Mouse (Mus musculus): ENCODE results near the gene Tmem80. TPM values are rescaled to one million over a fixed set of nuclear protein-coding genes. Genes with fewer than 3 reads are reported as not detected.

The Tmem80 gene
- total RNA-seq (2014; rRNA removed) (25.2 and 33.2 TPM in 2 replicates), polyA plus RNA-seq (2015; fragmentation: Nextera tagmentation; extraction: Ambion mirVana) (32.9 and 34.7 TPM in 2 replicates)

- WGBS: under 1% methylated on average over 98 of the region's 105 CpGs
- DNase-seq: peak; percentile 100
- peak within 1 kb of the TSS; percentile 70 for H3K4me3 ChIP-seq (ENCODE audit: low read depth, low read length)
- no peak for TF ChIP-seq CTCF (IDR thresholded peaks at IDR 0.05; ENCODE audit: low read depth)
- peak within 1 kb of the TSS; percentile 100 for H3K27ac ChIP-seq (ENCODE audit: low read depth, low read length)
- peak; percentile 96 for ATAC-seq
- peaks cover 14% of the 10 kb centered on the region for H3K36me3 ChIP-seq (ENCODE audit: insufficient read depth)
- H3K9ac ChIP-seq: peak within 1 kb of the TSS; percentile 98
- H3K9me3 ChIP-seq (ENCODE audit: low read length): no peaks in the 10 kb centered on the region
- peaks cover 22% of the 10 kb centered on the region for H3K4me1 ChIP-seq (ENCODE audit: insufficient read depth)
- no peaks in the 10 kb centered on the region for H3K27me3 ChIP-seq (ENCODE audit: insufficient read depth, low read length)
- H3K4me2 ChIP-seq (ENCODE audit: low read depth): peak within 1 kb of the TSS; percentile 100
Observed at GRCm38 (mm10) chr7:141327469-141328372, at the start of gene Tmem80, which contains the start of gene Deaf1. Tmem80 (plus strand) TSS chr7:141327739. Deaf1 (minus strand) TSS chr7:141327690.

- no peak within 1 kb of the TSS for H3K27ac ChIP-seq (ENCODE audit: low read depth, low read length)
- H3K9me3 ChIP-seq (ENCODE audit: low read length): no peaks in the 10 kb centered on the region
- H3K9ac ChIP-seq: peak within 1 kb of the TSS; percentile 59
- peak within 1 kb of the TSS; percentile 99 for H3K4me2 ChIP-seq (ENCODE audit: low read depth)
- H3K36me3 ChIP-seq (ENCODE audit: insufficient read depth): no peaks in the 10 kb centered on the region
- no peaks in the 10 kb centered on the region; the same call in 1 of the 2 replicates for H3K4me1 ChIP-seq (ENCODE audit: insufficient read depth)
- 3% methylated on average over 46 of the region's 46 CpGs for WGBS
- H3K4me3 ChIP-seq (ENCODE audit: low read depth, low read length): peak within 1 kb of the TSS; percentile 45
- no peaks in the 10 kb centered on the region for H3K27me3 ChIP-seq (ENCODE audit: insufficient read depth, low read length)
- peak; percentile 62 for DNase-seq
- ATAC-seq: peak; percentile 84
- TF ChIP-seq CTCF (IDR thresholded peaks at IDR 0.05; ENCODE audit: low read depth): peak; percentile 69
Observed at GRCm38 (mm10) chr7:141278766-141279590, 48.6 kb upstream of the Tmem80 start, which contains the start of gene Sct. Sct (minus strand) TSS chr7:141279133.

- no peak for TF ChIP-seq CTCF (IDR thresholded peaks at IDR 0.05; ENCODE audit: low read depth)
- H3K9ac ChIP-seq: no peak overlapping the region
- H3K4me3 ChIP-seq (ENCODE audit: low read depth, low read length): no peak overlapping the region
- no peaks in the 10 kb centered on the region; the same call in 1 of the 2 replicates for H3K4me1 ChIP-seq (ENCODE audit: insufficient read depth)
- H3K27ac ChIP-seq (ENCODE audit: low read depth, low read length): no peak overlapping the region
- no peaks in the 10 kb centered on the region for H3K27me3 ChIP-seq (ENCODE audit: insufficient read depth, low read length)
- ATAC-seq (peak; percentile 44; the same call in 1 of the 2 replicates), DNase-seq (no peak)
- no peaks in the 10 kb centered on the region for H3K9me3 ChIP-seq (ENCODE audit: low read length)
- H3K36me3 ChIP-seq (ENCODE audit: insufficient read depth): no peaks in the 10 kb centered on the region
- WGBS: 18% methylated on average over 6 of the region's 6 CpGs
- H3K4me2 ChIP-seq (ENCODE audit: low read depth): no peak overlapping the region
Observed at GRCm38 (mm10) chr7:141281442-141281841, 46.1 kb upstream of the Tmem80 start.

GRCm38 (mm10) chr7:141282756-141283155 lies 44.8 kb upstream of the Tmem80 start:
- H3K4me1 ChIP-seq (ENCODE audit: insufficient read depth): no peaks in the 10 kb centered on the region; the same call in 1 of the 2 replicates
- H3K9me3 ChIP-seq (ENCODE audit: low read length): no peaks in the 10 kb centered on the region
- H3K4me3 ChIP-seq (ENCODE audit: low read depth, low read length): no peak overlapping the region
- H3K4me2 ChIP-seq (ENCODE audit: low read depth): no peak overlapping the region
- H3K36me3 ChIP-seq (ENCODE audit: insufficient read depth): no peaks in the 10 kb centered on the region
- H3K27ac ChIP-seq (ENCODE audit: low read depth, low read length): no peak overlapping the region
- no peak for TF ChIP-seq CTCF (IDR thresholded peaks at IDR 0.05; ENCODE audit: low read depth)
- 84% methylated on average over 4 of the region's 4 CpGs for WGBS
- H3K9ac ChIP-seq: no peak overlapping the region
- DNase-seq (no peak), ATAC-seq (no peak)
- H3K27me3 ChIP-seq (ENCODE audit: insufficient read depth, low read length): no peaks in the 10 kb centered on the region

GRCm38 (mm10) chr7:141288042-141288441 lies 39.5 kb upstream of the Tmem80 start:
- 86% methylated on average over 3 of the region's 3 CpGs for WGBS
- TF ChIP-seq CTCF (IDR thresholded peaks at IDR 0.05; ENCODE audit: low read depth): no peak
- ATAC-seq: no peak

GRCm38 (mm10) chr7:141291921-141292582 lies 35.5 kb upstream of the Tmem80 start, which contains the start of gene Drd4:
Drd4 (plus strand) TSS chr7:141292006.
- peak; percentile 72 for DNase-seq
- peak within 1 kb of the TSS; percentile 64 for H3K9ac ChIP-seq
- 3% methylated on average over 45 of the region's 46 CpGs for WGBS
- H3K27me3 ChIP-seq (ENCODE audit: insufficient read depth, low read length): peaks cover 32% of the 10 kb centered on the region
- peaks cover 6% of the 10 kb centered on the region; the same call in 1 of the 2 replicates for H3K4me1 ChIP-seq (ENCODE audit: insufficient read depth)
- H3K4me3 ChIP-seq (ENCODE audit: low read depth, low read length): peak within 1 kb of the TSS; percentile 50
- no peak within 1 kb of the TSS for H3K27ac ChIP-seq (ENCODE audit: low read depth, low read length)
- peak; percentile 72 for ATAC-seq
- TF ChIP-seq CTCF (IDR thresholded peaks at IDR 0.05; ENCODE audit: low read depth): no peak
- no peaks in the 10 kb centered on the region for H3K9me3 ChIP-seq (ENCODE audit: low read length)
- H3K36me3 ChIP-seq (ENCODE audit: insufficient read depth): peaks cover 4% of the 10 kb centered on the region
- H3K4me2 ChIP-seq (ENCODE audit: low read depth): peak within 1 kb of the TSS; percentile 96

More at GRCm38 (mm10) chr7:141288042-141288441, 39.5 kb upstream of the Tmem80 start:
- H3K9me3 ChIP-seq (ENCODE audit: low read length): no peaks in the 10 kb centered on the region
- H3K4me3 ChIP-seq (ENCODE audit: low read depth, low read length): no peak overlapping the region
- DNase-seq: no peak
- H3K4me1 ChIP-seq (ENCODE audit: insufficient read depth): 0 out of 2 replicates have a peak, but pooled peaks cover 3% of the 10 kb centered on the region
- H3K27ac ChIP-seq (ENCODE audit: low read depth, low read length): no peak overlapping the region
- peaks cover 9% of the 10 kb centered on the region for H3K27me3 ChIP-seq (ENCODE audit: insufficient read depth, low read length)
- H3K36me3 ChIP-seq (ENCODE audit: insufficient read depth): no peaks in the 10 kb centered on the region
- no peak overlapping the region for H3K9ac ChIP-seq
- no peak overlapping the region for H3K4me2 ChIP-seq (ENCODE audit: low read depth)
